Mouse (Mus musculus) MEL (cell line): Measurements from ENCODE around the gene Mtor. TPM values are rescaled to one million over a fixed set of nuclear protein-coding genes. Genes with fewer than 3 reads are reported as not detected.
A peak's percentile ranks its signal among the peaks of the same experiment; 100 is the strongest.

Experiments used
- DNase-seq: peaks from one replicate; pipeline ENCODE4 v3.0.0; 2011; ENCODE audit warnings: low read depth, low spot score
- H3K27ac ChIP-seq: 2 replicates; pipeline ENCODE4 v1.5.1; 2012; ENCODE audit warnings: low read depth, mild to moderate bottlenecking, control low read depth, low read length, moderate library complexity; ENCODE audit not compliant: control insufficient read depth
- H3K27me3 ChIP-seq, 2 experiments: fragments of 150-350 bp in 1 of 2; sonication (generic) in 1 of 2; 2 replicates each; pipeline ENCODE4 v1.6.1; 2012; ENCODE audit warnings: low read length in 2 of 2, mild to moderate bottlenecking in 2 of 2, improper control_type of control experiment in 1 of 2, moderate library complexity in 1 of 2; ENCODE audit not compliant: insufficient read depth in 2 of 2, control insufficient read depth in 1 of 2
- H3K36me3 ChIP-seq, 2 experiments: 2 replicates each; pipeline ENCODE4 v1.6.1; 2012 to 2014; ENCODE audit warnings: low read length in 2 of 2, improper control_type of control experiment in 1 of 2, inconsistent platforms in 1 of 2, mild to moderate bottlenecking in 1 of 2; ENCODE audit not compliant: insufficient read depth in 2 of 2, control insufficient read depth in 1 of 2
- H3K4me1 ChIP-seq, 2 experiments: fragments of 150-350 bp in 1 of 2; sonication (generic) in 1 of 2; 2 replicates each; pipeline ENCODE4 v1.6.1; 2012; ENCODE audit warnings: low read length in 2 of 2, improper control_type of control experiment in 1 of 2, mild to moderate bottlenecking in 1 of 2; ENCODE audit not compliant: insufficient read depth in 2 of 2, control insufficient read depth in 1 of 2
- H3K4me3 ChIP-seq, 2 experiments: fragments of 150-350 bp in 1 of 2; sonication (generic) in 1 of 2; 2 replicates each; pipeline ENCODE4 v1.5.1; 2012; ENCODE audit warnings: low read depth in 2 of 2, low read length in 2 of 2, mild to moderate bottlenecking in 2 of 2, moderate library complexity in 2 of 2, control low read depth in 1 of 2, improper control_type of control experiment in 1 of 2; ENCODE audit not compliant: control insufficient read depth in 1 of 2, insufficient read depth in 1 of 2
- H3K79me2 ChIP-seq: 2 replicates; pipeline ENCODE4 v1.6.1; 2012; ENCODE audit warnings: mild to moderate bottlenecking, low read length, moderate library complexity; ENCODE audit not compliant: control insufficient read depth, poor library complexity, insufficient read depth
- H3K9ac ChIP-seq: 2 replicates; pipeline ENCODE4 v1.6.1; 2012; ENCODE audit warnings: low read depth, mild to moderate bottlenecking, control low read depth, low read length, moderate library complexity; ENCODE audit not compliant: control insufficient read depth, poor library complexity, severe bottlenecking
- H3K9me3 ChIP-seq: fragments of 150-350 bp; sonication (generic); replicated peaks from 2 replicates; pipeline ENCODE4 v1.6.1; 2012; ENCODE audit warnings: mild to moderate bottlenecking, low read length, improper control_type of control experiment, moderate library complexity; ENCODE audit not compliant: insufficient read depth
- CHD1 ChIP-seq: IDR thresholded peaks from 2 replicates; pipeline ENCODE4 v1.6.1; 2012; ENCODE audit warnings: low read depth, mild to moderate bottlenecking, inconsistent platforms, low read length, improper control_type of control experiment
- CHD2 ChIP-seq: IDR thresholded peaks from 2 replicates; pipeline ENCODE4 v1.6.1; 2011; ENCODE audit warnings: low read length, improper control_type of control experiment
- CTCF ChIP-seq, 3 experiments: IDR thresholded peaks in 2 of 3; conservative IDR thresholded peaks in 1 of 3; 2 replicates each; pipeline ENCODE4 v1.5.1; 2011 to 2012; ENCODE audit warnings: low read length in 3 of 3, low read depth in 2 of 3, mild to moderate bottlenecking in 2 of 3, improper control_type of control experiment in 1 of 3, inconsistent platforms in 1 of 3, mixed read lengths in 1 of 3, moderate library complexity in 1 of 3; ENCODE audit not compliant: control insufficient read depth in 1 of 3, insufficient read depth in 1 of 3, poor library complexity in 1 of 3, severe bottlenecking in 1 of 3
- E2F4 ChIP-seq: IDR thresholded peaks from 2 replicates; pipeline ENCODE4 v1.6.1; 2011; ENCODE audit warnings: low read depth, low read length, improper control_type of control experiment, borderline replicate concordance
- ELF1 ChIP-seq: IDR thresholded peaks from 2 replicates; pipeline ENCODE4 v1.6.1; 2014; ENCODE audit warnings: low read depth, mild to moderate bottlenecking, inconsistent platforms, low read length, improper control_type of control experiment, moderate library complexity
- EP300 ChIP-seq, 2 experiments: IDR thresholded peaks; 2 replicates each; pipeline ENCODE4 v1.6.1; 2011; ENCODE audit warnings: improper control_type of control experiment in 2 of 2, low read length in 2 of 2, low read depth in 1 of 2, mild to moderate bottlenecking in 1 of 2
- GABPA ChIP-seq: IDR thresholded peaks from 2 replicates; pipeline ENCODE4 v1.6.1; 2012; ENCODE audit warnings: low read depth, mild to moderate bottlenecking, inconsistent platforms, low read length, improper control_type of control experiment, moderate library complexity
- KAT2A ChIP-seq: conservative IDR thresholded peaks from 2 replicates; pipeline ENCODE4 v1.6.1; 2012; ENCODE audit warnings: low read depth, low read length, improper control_type of control experiment, inconsistent platforms
- MAFK ChIP-seq: IDR thresholded peaks from 2 replicates; pipeline ENCODE4 v1.6.1; 2011; ENCODE audit warnings: low read depth, mild to moderate bottlenecking, low read length, improper control_type of control experiment, borderline replicate concordance
- MAZ ChIP-seq: IDR thresholded peaks from 2 replicates; pipeline ENCODE4 v1.6.1; 2012; ENCODE audit warnings: low read depth, mild to moderate bottlenecking, inconsistent platforms, low read length, improper control_type of control experiment
- MEF2A ChIP-seq: IDR thresholded peaks from 2 replicates; pipeline ENCODE4 v1.6.1; 2014; ENCODE audit warnings: low read depth, mild to moderate bottlenecking, inconsistent platforms, low read length, improper control_type of control experiment; ENCODE audit not compliant: poor library complexity, insufficient replicate concordance, severe bottlenecking; ENCODE audit errors: extremely low read depth
- MXI1 ChIP-seq: IDR thresholded peaks from 2 replicates; pipeline ENCODE4 v1.6.1; 2011; ENCODE audit warnings: mild to moderate bottlenecking, low read depth, low read length, improper control_type of control experiment
- MYB ChIP-seq: IDR thresholded peaks from 2 replicates; pipeline ENCODE4 v1.6.1; 2011; ENCODE audit warnings: mild to moderate bottlenecking, low read depth, low read length, improper control_type of control experiment
- NELFE ChIP-seq: IDR thresholded peaks from 2 replicates; pipeline ENCODE4 v1.6.1; 2011; ENCODE audit warnings: low read depth, low read length, improper control_type of control experiment
- NRF1 ChIP-seq: IDR thresholded peaks from 2 replicates; pipeline ENCODE4 v1.6.1; 2014; ENCODE audit warnings: low read depth, mild to moderate bottlenecking, inconsistent platforms, low read length, improper control_type of control experiment, moderate library complexity; ENCODE audit not compliant: poor library complexity, insufficient read depth, severe bottlenecking
- POLR2AphosphoS2 ChIP-seq: IDR thresholded peaks from 2 replicates; pipeline ENCODE4 v1.6.1; 2011; ENCODE audit warnings: low read length, improper control_type of control experiment
- POLR2AphosphoS5 ChIP-seq: IDR thresholded peaks from 2 replicates; pipeline ENCODE4 v1.6.1; 2012; ENCODE audit warnings: low read depth, borderline replicate concordance, mild to moderate bottlenecking, inconsistent platforms, low read length, moderate library complexity, mixed read lengths
- SIN3A ChIP-seq: IDR thresholded peaks from 2 replicates; pipeline ENCODE4 v1.6.1; 2012; ENCODE audit warnings: low read length, improper control_type of control experiment, inconsistent platforms
- SMC3 ChIP-seq: IDR thresholded peaks from 2 replicates; pipeline ENCODE4 v1.6.1; 2011; ENCODE audit warnings: low read depth, low read length, improper control_type of control experiment
- TAL1 ChIP-seq: IDR thresholded peaks from 2 replicates; pipeline ENCODE4 v1.6.1; 2012; ENCODE audit warnings: mild to moderate bottlenecking, inconsistent platforms, low read length, moderate library complexity, mixed read lengths
- TBP ChIP-seq: IDR thresholded peaks from 2 replicates; pipeline ENCODE4 v1.8.0; 2011; ENCODE audit warnings: low read depth, low read length, improper control_type of control experiment
- UBTF ChIP-seq: IDR thresholded peaks from 2 replicates; pipeline ENCODE4 v1.6.1; 2012; ENCODE audit warnings: low read depth, mild to moderate bottlenecking, inconsistent platforms, low read length, improper control_type of control experiment, moderate library complexity, borderline replicate concordance; ENCODE audit not compliant: insufficient read depth
- USF2 ChIP-seq, 2 experiments: IDR thresholded peaks; 2 replicates each; pipeline ENCODE4 v1.6.1; 2011 to 2012; ENCODE audit warnings: improper control_type of control experiment in 2 of 2, low read length in 2 of 2, borderline replicate concordance in 1 of 2, inconsistent platforms in 1 of 2, low read depth in 1 of 2, mild to moderate bottlenecking in 1 of 2; ENCODE audit not compliant: insufficient read depth in 1 of 2
- ZMIZ1 ChIP-seq: IDR thresholded peaks from 2 replicates; pipeline ENCODE4 v1.6.1; 2012; ENCODE audit warnings: low read depth, mild to moderate bottlenecking, inconsistent platforms, low read length, improper control_type of control experiment, moderate library complexity
- ZNF384 ChIP-seq: IDR thresholded peaks from 2 replicates; pipeline ENCODE4 v1.6.1; 2012; ENCODE audit warnings: low read depth, mild to moderate bottlenecking, inconsistent platforms, low read length, improper control_type of control experiment
- polyA plus RNA-seq, 2 experiments: library from polyadenylated mRNA; stranded (reverse) in 1 of 2; unstranded in 1 of 2; fragments of >175 nt in 1 of 2; fragments of >200 nt in 1 of 2; gene quantifications; 2 replicates each; pipeline versions ENCODE4 v1.2.1 to v1.2.4; 2012; ENCODE audit warnings: low replicate concordance in 2 of 2, low read depth in 1 of 2; ENCODE audit not compliant: insufficient read length in 2 of 2, insufficient read depth in 1 of 2, missing spikeins in 1 of 2
- total RNA-seq: library from RNA; depleted of rRNA; stranded (reverse); fragments of 300-350 nt; gene quantifications from 2 replicates; pipeline ENCODE4 v1.2.3, GENCODE M21; 2012

The Mtor gene
- total and polyA plus RNA-seq, 3 experiments: 23.9 to 35.2 TPM; not detected in 1

DNA sequence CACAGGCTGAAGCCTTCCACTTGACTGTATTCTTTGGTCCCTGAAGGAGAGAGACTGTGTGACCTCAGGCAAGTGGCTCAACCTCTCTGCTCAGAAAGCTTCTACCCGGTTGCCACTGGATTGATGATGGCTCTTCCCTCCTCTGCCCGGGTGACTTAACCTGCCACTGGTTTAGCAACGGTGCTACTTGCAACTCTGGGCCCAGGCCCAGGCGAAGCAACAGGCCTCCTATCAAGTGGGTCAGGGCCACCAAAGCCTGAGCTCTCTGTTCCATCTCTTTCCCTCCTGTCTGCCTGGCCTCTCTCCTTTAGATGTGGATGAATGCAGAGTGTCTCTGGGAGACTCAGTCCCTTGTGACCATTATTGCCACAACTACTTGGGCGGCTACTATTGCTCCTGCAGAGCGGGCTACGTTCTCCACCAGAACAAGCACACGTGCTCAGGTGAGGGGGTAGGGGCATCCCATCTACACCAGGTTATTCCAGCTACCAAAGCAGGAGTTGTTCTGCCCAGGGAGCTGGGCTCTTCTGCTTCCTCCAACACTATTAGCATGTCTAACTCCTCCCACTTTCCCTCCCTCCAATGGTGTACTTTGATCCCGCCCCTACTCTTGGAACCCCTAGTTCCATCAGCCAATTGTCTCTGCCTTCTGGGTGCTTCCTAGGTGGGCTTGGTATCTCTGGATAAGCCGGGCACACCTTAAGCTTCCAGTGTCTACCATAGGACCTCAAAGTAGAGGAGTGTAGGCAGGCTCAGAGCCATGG, 155.1 kb downstream of the Mtor start:
- Histone ChIP-seq H3K4me1 (0 out of 4 replicates have a peak, but pooled peaks cover 0 to 3% of the 10 kb centered on the region in 2 experiments), H3K4me3 (no peak overlapping the region), H3K9me3 (no peaks in the 10 kb centered on the region), H3K36me3 (no peaks in the 10 kb centered on the region), H3K27me3 (no peaks in the 10 kb centered on the region), H3K79me2 (no peaks in the 10 kb centered on the region), H3K9ac (no peak overlapping the region), H3K27ac (no peak overlapping the region)
- peak; percentile 48 for DNase-seq
- TF ChIP-seq NRF1 (no peak), MYB (no peak), EP300 (IDR thresholded peaks at IDR 0.05; ENCODE audit: low read depth in 1 of 2, low read length in 2 of 2) (no peak), ELF1 (no peak), POLR2AphosphoS2 (no peak), MAFK (no peak), POLR2AphosphoS5 (no peak), NELFE (no peak), MEF2A (no peak), CTCF (IDR thresholded peaks at IDR 0.05 in 2 of 3, conservative IDR thresholded peaks at IDR 0.05 in 1 of 3; ENCODE audit: control insufficient read depth in 1 of 3, insufficient read depth in 1 of 3, low read depth in 2 of 3, low read length in 3 of 3, poor library complexity in 1 of 3, severe bottlenecking in 1 of 3) (no peak), CHD1 (no peak), KAT2A (no peak), SIN3A (no peak), MAZ (no peak), MXI1 (no peak), USF2 (IDR thresholded peaks at IDR 0.05; ENCODE audit: borderline replicate concordance in 1 of 2, insufficient read depth in 1 of 2, low read depth in 1 of 2, low read length in 2 of 2) (no peak)
- TF ChIP-seq, all 39 proteins: peak for 0

DNA sequence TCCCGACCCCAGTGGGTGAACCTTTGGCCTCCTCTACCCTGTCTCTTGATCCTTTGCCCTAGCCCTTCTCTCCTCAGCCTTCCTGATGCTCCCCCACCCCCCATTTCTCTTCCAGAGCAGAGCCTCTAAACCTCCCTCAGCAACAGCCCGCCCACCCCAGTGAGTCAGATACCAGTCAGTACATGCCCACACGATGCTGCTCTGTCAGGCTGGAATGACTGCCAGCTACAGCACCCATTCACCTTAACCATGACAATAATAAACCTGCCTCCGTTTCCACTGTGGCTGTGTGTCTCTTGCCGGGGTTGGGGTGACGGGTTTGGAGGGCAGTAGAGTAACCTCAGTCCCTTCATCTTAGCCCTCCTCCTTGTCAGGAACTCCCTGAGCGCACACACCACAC, 155.7 kb downstream of the Mtor start:
- Histone ChIP-seq H3K27ac (no peak overlapping the region), H3K27me3 (no peaks in the 10 kb centered on the region), H3K4me1 (0 out of 4 replicates have a peak, but pooled peaks cover 0 to 3% of the 10 kb centered on the region in 2 experiments), H3K36me3 (no peaks in the 10 kb centered on the region), H3K79me2 (no peaks in the 10 kb centered on the region), H3K9me3 (no peaks in the 10 kb centered on the region), H3K9ac (no peak overlapping the region), H3K4me3 (no peak overlapping the region)
- TF ChIP-seq CHD2 (no peak), TBP (no peak), MYB (no peak), ZNF384 (no peak), UBTF (no peak), MAZ (no peak), E2F4 (no peak), GABPA (no peak), ZMIZ1 (no peak), TAL1 (no peak), SMC3 (no peak), MEF2A (no peak), SIN3A (no peak)
- DNase-seq: no peak
